Mouse (Mus musculus) cerebellum, adult 11-12 months (tissue): ENCODE data around the gene Mad1l1.

Source experiments
- DNase-seq: peaks from one replicate; pipeline ENCODE4 v3.0.0; 2022

Mad1l1 gene

GRCm38 (mm10) chr5:140174066-140174465, 147.3 kb downstream of the Mad1l1 start:
- DNase-seq, result no peak

GRCm38 (mm10) chr5:140173181-140173580, 148.2 kb downstream of the Mad1l1 start:
- no peak for DNase-seq

- no peak for DNase-seq
These were observed 149.6 kb downstream of the Mad1l1 start for GRCm38 (mm10) chr5:140171710-140172109.

GRCm38 (mm10) chr5:140167531-140167930, 153.8 kb downstream of the Mad1l1 start:
- no peak for DNase-seq

- no peak for DNase-seq
These were observed 154.3 kb downstream of the Mad1l1 start for GRCm38 (mm10) chr5:140167080-140167479.

GRCm38 (mm10) chr5:140163947-140164346, 157.4 kb downstream of the Mad1l1 start:
- no peak for DNase-seq

- no peak for DNase-seq
These were observed 159.1 kb downstream of the Mad1l1 start for GRCm38 (mm10) chr5:140162071-140162845.

- DNase-seq, result no peak
These were observed 162.3 kb downstream of the Mad1l1 start for GRCm38 (mm10) chr5:140159007-140159406.

GRCm38 (mm10) chr5:140157886-140158627, 163.3 kb downstream of the Mad1l1 start:
- no peak for DNase-seq

GRCm38 (mm10) chr5:140154166-140154565, 167.2 kb downstream of the Mad1l1 start:
- DNase-seq, result no peak

GRCm38 (mm10) chr5:140151871-140152270, 169.5 kb downstream of the Mad1l1 start:
- DNase-seq, result peak; percentile 21

- DNase-seq, result no peak
These were observed 170.2 kb downstream of the Mad1l1 start for GRCm38 (mm10) chr5:140151180-140151579.

GRCm38 (mm10) chr5:140150694-140151093, 170.7 kb downstream of the Mad1l1 start:
- no peak for DNase-seq

- no peak for DNase-seq
These were observed 171.2 kb downstream of the Mad1l1 start for GRCm38 (mm10) chr5:140150136-140150535.

GRCm38 (mm10) chr5:140149298-140149697, 172.1 kb downstream of the Mad1l1 start:
- DNase-seq, result no peak

GRCm38 (mm10) chr5:140143541-140143940, 177.8 kb downstream of the Mad1l1 start:
- no peak for DNase-seq

- no peak for DNase-seq
These were observed 180.0 kb downstream of the Mad1l1 start for GRCm38 (mm10) chr5:140141336-140141735.

- DNase-seq, result no peak
These were observed 181.1 kb downstream of the Mad1l1 start for GRCm38 (mm10) chr5:140140214-140140613.

GRCm38 (mm10) chr5:140135734-140136625, 185.4 kb downstream of the Mad1l1 start:
- DNase-seq, result peak; percentile 66

- DNase-seq, result no peak
These were observed 187.3 kb downstream of the Mad1l1 start for GRCm38 (mm10) chr5:140134021-140134420.

- DNase-seq, result no peak
These were observed 192.9 kb downstream of the Mad1l1 start for GRCm38 (mm10) chr5:140128414-140128981.

- DNase-seq, result no peak
These were observed 193.4 kb downstream of the Mad1l1 start for GRCm38 (mm10) chr5:140127981-140128380.

GRCm38 (mm10) chr5:140124626-140125025, 196.7 kb downstream of the Mad1l1 start:
- no peak for DNase-seq
